Mouse (Mus musculus) liver, embryonic 13.5 days (tissue): ENCODE results near the gene Gm42906. TPM values are rescaled to one million over a fixed set of nuclear protein-coding genes. Genes with fewer than 3 reads are reported as not detected.

ENCODE experiments used
- ATAC-seq: fragments of 200-750 bp; cut with Nextera tagmentation; 2 replicates; pipeline ENCODE4 v1.8.0; 2017; ENCODE audit warnings: low read depth, mild to moderate bottlenecking, moderate number of reproducible peaks, moderate library complexity
- DNase-seq: peaks from one replicate; pipeline ENCODE4 v3.0.0; 2022
- H3K27ac ChIP-seq: fragments of 300-500 bp; sonication (generic); 2 replicates; pipeline ENCODE4 v1.5.1; 2015; ENCODE audit warnings: moderate library complexity, mild to moderate bottlenecking, inconsistent platforms
- H3K27me3 ChIP-seq: fragments of 300-500 bp; sonication (generic); 2 replicates; pipeline ENCODE4 v1.6.1; 2015; ENCODE audit warnings: mild to moderate bottlenecking, inconsistent platforms
- H3K36me3 ChIP-seq: fragments of 300-500 bp; sonication (generic); 2 replicates; pipeline ENCODE4 v1.6.1; 2015; ENCODE audit warnings: mild to moderate bottlenecking, inconsistent platforms
- H3K4me1 ChIP-seq: fragments of 300-500 bp; sonication (generic); replicated peaks from 2 replicates; pipeline ENCODE4 v1.6.1; 2015; ENCODE audit warnings: inconsistent platforms
- H3K4me2 ChIP-seq: fragments of 300-500 bp; sonication (generic); 2 replicates; pipeline ENCODE4 v1.6.1; 2015; ENCODE audit warnings: inconsistent platforms, mild to moderate bottlenecking, moderate library complexity
- H3K4me3 ChIP-seq: fragments of 300-500 bp; sonication (generic); replicated peaks from 2 replicates; pipeline ENCODE4 v1.5.1; 2015; ENCODE audit warnings: mild to moderate bottlenecking, inconsistent platforms
- H3K9ac ChIP-seq: fragments of 300-500 bp; sonication (generic); 2 replicates; pipeline ENCODE4 v1.6.1; 2015; ENCODE audit warnings: mild to moderate bottlenecking, inconsistent platforms
- H3K9me3 ChIP-seq: fragments of 300-500 bp; sonication (generic); replicated peaks from 2 replicates; pipeline ENCODE4 v1.6.1; 2016; ENCODE audit warnings: inconsistent platforms
- WGBS: fragments of 180-500 bp; shearing (Covaris S2); methylation state at CpG from one replicate; pipeline ENCODE4 v1.1.7; 2015; ENCODE audit not compliant: insufficient replicate concordance; 5-methylcytosine and 5-hydroxymethylcytosine counted together
- polyA plus RNA-seq: library from polyadenylated mRNA; unstranded; fragments of >200 nt; fragmentation: Nextera tagmentation; extraction: Ambion mirVana; gene quantifications from 2 replicates; pipeline ENCODE4 v1.2.1, GENCODE M21; 2015

Gene Gm42906
- polyA plus RNA-seq, 1 experiment from 2014 or later, result not detected

GRCm38 (mm10) chr5:151293591-151293990, 134.4 kb downstream of the Gm42906 start:
- DNase-seq, result no peak
- H3K9ac ChIP-seq, result no peak overlapping the region
- no peaks in the 10 kb centered on the region for H3K27me3 ChIP-seq
- no peak overlapping the region for H3K4me2 ChIP-seq
- no peak overlapping the region for H3K4me3 ChIP-seq
- no peak for ATAC-seq
- H3K9me3 ChIP-seq, result no peaks in the 10 kb centered on the region
- H3K36me3 ChIP-seq, result no peaks in the 10 kb centered on the region
- H3K4me1 ChIP-seq, result no peaks in the 10 kb centered on the region
- H3K27ac ChIP-seq, result no peak overlapping the region
- WGBS, result 58% methylated on average over 4 of the region's 4 CpGs

GRCm38 (mm10) chr5:151292310-151292709, 135.7 kb downstream of the Gm42906 start:
- Histone ChIP-seq H3K4me2 (no peak overlapping the region), H3K9me3 (no peaks in the 10 kb centered on the region), H3K36me3 (no peaks in the 10 kb centered on the region), H3K27ac (no peak overlapping the region), H3K27me3 (no peaks in the 10 kb centered on the region), H3K4me1 (no peaks in the 10 kb centered on the region), H3K4me3 (no peak overlapping the region), H3K9ac (no peak overlapping the region)
- 3% methylated on average over 1 of the region's 1 CpGs for WGBS
- ATAC-seq (no peak), DNase-seq (peak; percentile 19)

- WGBS, result 74% methylated on average over 1 of the region's 1 CpGs
- Histone ChIP-seq H3K27ac (no peak overlapping the region), H3K9ac (no peak overlapping the region), H3K4me1 (no peaks in the 10 kb centered on the region), H3K4me3 (no peak overlapping the region), H3K36me3 (no peaks in the 10 kb centered on the region), H3K27me3 (no peaks in the 10 kb centered on the region), H3K4me2 (no peak overlapping the region), H3K9me3 (no peaks in the 10 kb centered on the region)
- ATAC-seq, result no peak
- DNase-seq, result no peak
These were observed 141.6 kb downstream of the Gm42906 start for GRCm38 (mm10) chr5:151286331-151286730.

- no peaks in the 10 kb centered on the region for H3K4me1 ChIP-seq
- WGBS, result 77% methylated on average over 7 of the region's 7 CpGs
- no peak overlapping the region for H3K4me2 ChIP-seq
- DNase-seq (no peak), ATAC-seq (no peak)
- H3K27me3 ChIP-seq, result no peaks in the 10 kb centered on the region
- no peak overlapping the region for H3K27ac ChIP-seq
- no peak overlapping the region for H3K4me3 ChIP-seq
- no peaks in the 10 kb centered on the region for H3K36me3 ChIP-seq
- H3K9me3 ChIP-seq, result no peaks in the 10 kb centered on the region
- H3K9ac ChIP-seq, result no peak overlapping the region
These were observed 148.4 kb downstream of the Gm42906 start for GRCm38 (mm10) chr5:151279531-151279930.

- Histone ChIP-seq H3K27me3 (no peaks in the 10 kb centered on the region), H3K4me1 (no peaks in the 10 kb centered on the region), H3K4me3 (no peak overlapping the region), H3K9me3 (no peaks in the 10 kb centered on the region), H3K4me2 (no peak overlapping the region), H3K27ac (no peak overlapping the region), H3K36me3 (no peaks in the 10 kb centered on the region), H3K9ac (no peak overlapping the region)
- DNase-seq, result no peak
- no peak for ATAC-seq
- 65% methylated on average over 6 of the region's 6 CpGs for WGBS
These were observed 150.0 kb downstream of the Gm42906 start for GRCm38 (mm10) chr5:151277927-151278326.

- Histone ChIP-seq H3K9ac (no peak overlapping the region), H3K4me2 (no peak overlapping the region), H3K9me3 (no peaks in the 10 kb centered on the region), H3K4me3 (no peak overlapping the region), H3K27me3 (no peaks in the 10 kb centered on the region), H3K4me1 (no peaks in the 10 kb centered on the region), H3K27ac (no peak overlapping the region), H3K36me3 (no peaks in the 10 kb centered on the region)
- 57% methylated on average over 2 of the region's 2 CpGs for WGBS
- DNase-seq (no peak), ATAC-seq (no peak)
These were observed 152.0 kb downstream of the Gm42906 start for GRCm38 (mm10) chr5:151275986-151276385.

- Histone ChIP-seq H3K36me3 (no peaks in the 10 kb centered on the region), H3K4me3 (no peak overlapping the region), H3K27me3 (no peaks in the 10 kb centered on the region), H3K4me2 (no peak overlapping the region), H3K27ac (no peak overlapping the region), H3K4me1 (no peaks in the 10 kb centered on the region), H3K9me3 (no peaks in the 10 kb centered on the region), H3K9ac (no peak overlapping the region)
- WGBS, result 57% methylated on average over 6 of the region's 6 CpGs
- DNase-seq (no peak), ATAC-seq (no peak)
These were observed 153.7 kb downstream of the Gm42906 start for GRCm38 (mm10) chr5:151274265-151274664.

- DNase-seq (no peak), ATAC-seq (0 out of 2 replicates have a peak, but pooled peaks have one; percentile 43)
- WGBS, result 53% methylated on average over 5 of the region's 5 CpGs
- Histone ChIP-seq H3K4me3 (no peak overlapping the region), H3K9ac (no peak overlapping the region), H3K27me3 (no peaks in the 10 kb centered on the region), H3K36me3 (no peaks in the 10 kb centered on the region), H3K4me1 (no peaks in the 10 kb centered on the region), H3K9me3 (no peaks in the 10 kb centered on the region), H3K27ac (no peak overlapping the region), H3K4me2 (no peak overlapping the region)
These were observed 157.1 kb downstream of the Gm42906 start for GRCm38 (mm10) chr5:151270815-151271214.

- no peaks in the 10 kb centered on the region for H3K27me3 ChIP-seq
- no peak for DNase-seq
- H3K4me3 ChIP-seq, result no peak overlapping the region
- H3K9me3 ChIP-seq, result no peaks in the 10 kb centered on the region
- H3K9ac ChIP-seq, result no peak overlapping the region
- H3K36me3 ChIP-seq, result no peaks in the 10 kb centered on the region
- no peak overlapping the region for H3K4me2 ChIP-seq
- no peaks in the 10 kb centered on the region for H3K4me1 ChIP-seq
- no peak for ATAC-seq
- H3K27ac ChIP-seq, result no peak overlapping the region
- WGBS, result 69% methylated on average over 14 of the region's 14 CpGs
These were observed 160.9 kb downstream of the Gm42906 start for GRCm38 (mm10) chr5:151266896-151267634.

GRCm38 (mm10) chr5:151261558-151261957, 166.4 kb downstream of the Gm42906 start:
- no peak for ATAC-seq
- DNase-seq, result no peak
- H3K4me1 ChIP-seq, result no peaks in the 10 kb centered on the region
- H3K27ac ChIP-seq, result no peak overlapping the region
- H3K27me3 ChIP-seq, result no peaks in the 10 kb centered on the region
- 53% methylated on average over 2 of the region's 2 CpGs for WGBS
- H3K4me3 ChIP-seq, result no peak overlapping the region
- H3K9me3 ChIP-seq, result no peaks in the 10 kb centered on the region
- H3K36me3 ChIP-seq, result no peaks in the 10 kb centered on the region
- H3K4me2 ChIP-seq, result no peak overlapping the region
- no peak overlapping the region for H3K9ac ChIP-seq

GRCm38 (mm10) chr5:151252213-151252612, 175.8 kb downstream of the Gm42906 start:
- no peak overlapping the region for H3K4me3 ChIP-seq
- ATAC-seq (no peak), DNase-seq (no peak)
- no peaks in the 10 kb centered on the region for H3K36me3 ChIP-seq
- H3K4me1 ChIP-seq, result peaks cover 33% of the 10 kb centered on the region
- H3K9ac ChIP-seq, result no peak overlapping the region
- WGBS, result 66% methylated on average over 8 of the region's 8 CpGs
- no peaks in the 10 kb centered on the region for H3K9me3 ChIP-seq
- H3K27me3 ChIP-seq, result no peaks in the 10 kb centered on the region
- H3K27ac ChIP-seq, result no peak overlapping the region
- no peak overlapping the region for H3K4me2 ChIP-seq

GRCm38 (mm10) chr5:151251656-151252055, 176.3 kb downstream of the Gm42906 start:
- H3K9ac ChIP-seq, result no peak overlapping the region
- H3K4me1 ChIP-seq, result peaks cover 38% of the 10 kb centered on the region
- no peaks in the 10 kb centered on the region for H3K9me3 ChIP-seq
- no peak overlapping the region for H3K27ac ChIP-seq
- no peaks in the 10 kb centered on the region for H3K36me3 ChIP-seq
- no peak overlapping the region for H3K4me3 ChIP-seq
- WGBS, result 79% methylated on average over 8 of the region's 8 CpGs
- ATAC-seq (no peak), DNase-seq (no peak)
- H3K4me2 ChIP-seq, result no peak overlapping the region
- no peaks in the 10 kb centered on the region for H3K27me3 ChIP-seq
